Mouse (Mus musculus): ENCODE data around the gene Zfp948. TPM values are rescaled to one million over a fixed set of nuclear protein-coding genes. Genes with fewer than 3 reads are reported as not detected.

The Zfp948 gene
- polyA plus RNA-seq (2021; fragmentation: Nextera tagmentation): 3.4 and 4.3 TPM in 2 replicates
- long read RNA-seq, experiment 1, partial matches to known transcripts: 4 of 6 reads
- long read RNA-seq, experiment 1, other reads (novel, unspliced or antisense): 2 of 6 reads
- long read RNA-seq, experiment 2, transcript Zfp948-201 (6 exons, 2,652 nt): major isoform, 23 of 41 reads
- long read RNA-seq, experiment 2, partial matches to known transcripts: 1 of 41 reads
- long read RNA-seq, experiment 2, other reads (novel, unspliced or antisense): 17 of 41 reads

GRCm38 (mm10) chr17:21566728-21567349 is at the start of gene Zfp948:
Zfp948 (plus strand) TSS chr17:21567008.

GRCm38 (mm10) chr17:21535096-21536001 is 31.5 kb upstream of the Zfp948 start, which contains the start of gene Zfp52:
Zfp52 (plus strand) TSS chr17:21535539.

Other genes starting within 250 kb of the Zfp948 start
- gene Zfp677, start 183.3 kb upstream of the Zfp948 start, polyA plus RNA-seq (2021; fragmentation: Nextera tagmentation): 1.2 and 1.3 TPM in 2 replicates
- gene Zfp54, start 143.8 kb upstream of the Zfp948 start, polyA plus RNA-seq (2021; fragmentation: Nextera tagmentation): 0.72 and 1.0 TPM in 2 replicates
- gene Zfp51, start 116.6 kb upstream of the Zfp948 start, polyA plus RNA-seq (2021; fragmentation: Nextera tagmentation): 3.2 and 4.1 TPM in 2 replicates
- gene Zfp53, start 78.0 kb upstream of the Zfp948 start, polyA plus RNA-seq (2021; fragmentation: Nextera tagmentation): 2.9 and 3.2 TPM in 2 replicates
- 1.1 TPM in 2 replicates for gene Zfp52, start 31.5 kb upstream of the Zfp948 start, polyA plus RNA-seq (2021; fragmentation: Nextera tagmentation)
- 1.8 and 2.4 TPM in 2 replicates for gene Zfp983, start 83.6 kb downstream of the Zfp948 start, polyA plus RNA-seq (2021; fragmentation: Nextera tagmentation)
- 2.2 and 3.1 TPM in 2 replicates for gene Gm10226, start 124.9 kb downstream of the Zfp948 start, polyA plus RNA-seq (2021; fragmentation: Nextera tagmentation)
- gene Zfp760, start 140.7 kb downstream of the Zfp948 start, polyA plus RNA-seq (2021; fragmentation: Nextera tagmentation): 1.4 and 1.5 TPM in 2 replicates
- 0.88 and 0.90 TPM in 2 replicates for gene Zfp229, start 163.8 kb downstream of the Zfp948 start, polyA plus RNA-seq (2021; fragmentation: Nextera tagmentation)

Data from layer of hippocampus, adult 6 months (tissue).